Mouse (Mus musculus): Measurements from ENCODE around the gene Zfp846.

- TF ChIP-seq POLR2A (IDR thresholded peaks at IDR 0.05; ENCODE audit: low read depth, low read length) = no peak
- TF ChIP-seq CTCF (conservative IDR thresholded peaks at IDR 0.05; ENCODE audit: insufficient read depth, insufficient read length, low read depth, low read length) = no peak
These were observed 55.2 kb downstream of the Zfp846 start for GRCm38 (mm10) chr9:20636256-20636655.

Data from kidney, adult 2 months (tissue).